Mouse (Mus musculus) adipocyte (in vitro differentiated cells): ENCODE measurements around the gene Gm28510.
"Not testable (repeated sequence)": the region's sequence is repeated elsewhere in the genome, so short reads cannot be mapped to it uniquely, and the experiment has no call there.

ENCODE experiments used
- DNase-seq: peaks from one replicate; pipeline ENCODE4 v3.0.0-alpha.2; 2016; ENCODE audit warnings: low spot score

Gm28510 gene

GRCm38 (mm10) chrY:10412437-10412836 lies at the start of gene Gm28510:
TSS of gene Gm28510 (plus strand) at chrY:10412737.
- not testable (repeated sequence) for DNase-seq
